Mouse (Mus musculus) retina, adult 2 months (tissue): Measurements from ENCODE around the gene Cdca5.
A peak's percentile ranks its signal among the peaks of the same experiment; 100 is the strongest.

ENCODE experiments used
- DNase-seq: peaks from one replicate; pipeline ENCODE4 v3.0.0-alpha.2; 2012; ENCODE audit warnings: low read depth, low spot score

Gene Cdca5

GRCm38 (mm10) chr19:6140678-6141393 is 56.1 kb downstream of the Cdca5 start, which contains the start of gene Batf2:
Gene Batf2 (plus strand): TSS chr19:6140983.
- DNase-seq: peak; percentile 89

GRCm38 (mm10) chr19:6141394-6141749 is 56.6 kb downstream of the Cdca5 start, which contains the start of gene Arl2:
Gene Arl2 (minus strand): TSS chr19:6141548.
- DNase-seq: no peak
